Comparison of ENCODE assay signal across 8 mouse cellular contexts in genomic region chr7:28050584-28050983, GRCm38 (mm10). TPM values are rescaled to one million over a fixed set of nuclear protein-coding genes. Genes with fewer than 3 reads are reported as not detected.
DNase-seq lines count a peak whose midpoint lies in the region; ATAC-seq lines count a peak whose summit lies in the region.

No protein-coding gene starts in this region.

- H3K4me1 ChIP-seq in kidney, embryonic 15.5 days = peaks cover 18% of the 10 kb centered on the region
- H3K4me1 ChIP-seq in forebrain, embryonic 11.5 days (replicated peaks; ENCODE audit: control insufficient read depth, insufficient read depth, low read length) = peaks cover 3% of the 10 kb centered on the region; the same call in 1 of the 2 replicates
- peaks cover 8% of the 10 kb centered on the region for H3K4me1 ChIP-seq in limb, embryonic 10.5 days
- peaks cover 5% of the 10 kb centered on the region; the same call in 1 of the 2 replicates for H3K4me1 ChIP-seq in neural tube, embryonic 14.5 days (ENCODE audit: control insufficient read depth, insufficient read depth, low read length)

- peak overlapping the region; percentile 70 for H3K4me2 ChIP-seq in kidney, embryonic 15.5 days
- peak overlapping the region; percentile 29; the same call in 1 of the 2 replicates for H3K4me2 ChIP-seq in forebrain, embryonic 11.5 days (ENCODE audit: low read depth, low read length, severe bottlenecking)
- H3K4me2 ChIP-seq in neural tube, embryonic 14.5 days (ENCODE audit: low read depth, low read length) = peak overlapping the region; percentile 32

- 0 out of 2 replicates have a peak, but pooled peaks cover 4% of the 10 kb centered on the region for H3K27me3 ChIP-seq in kidney, embryonic 15.5 days
- H3K27me3 ChIP-seq in forebrain, embryonic 11.5 days (ENCODE audit: control insufficient read depth, insufficient read depth, low read length) = no peaks in the 10 kb centered on the region
- H3K27me3 ChIP-seq in limb, embryonic 10.5 days (ENCODE audit: low read depth, poor library complexity, severe bottlenecking) = no peaks in the 10 kb centered on the region
- H3K27me3 ChIP-seq in neural tube, embryonic 14.5 days (ENCODE audit: control insufficient read depth, insufficient read depth, low read length) = no peaks in the 10 kb centered on the region

- H3K9ac ChIP-seq in kidney, embryonic 15.5 days = peak overlapping the region; percentile 43; the same call in 1 of the 2 replicates
- no peak overlapping the region; the same call in 1 of the 2 replicates for H3K9ac ChIP-seq in forebrain, embryonic 11.5 days (ENCODE audit: low read length)
- no peak overlapping the region for H3K9ac ChIP-seq in neural tube, embryonic 14.5 days (replicated peaks; ENCODE audit: low read depth, low read length)

- no peaks in the 10 kb centered on the region for H3K9me3 ChIP-seq in kidney, embryonic 15.5 days (replicated peaks)
- no peaks in the 10 kb centered on the region for H3K9me3 ChIP-seq in forebrain, embryonic 11.5 days (ENCODE audit: control insufficient read depth, low read length)
- no peaks in the 10 kb centered on the region for H3K9me3 ChIP-seq in limb, embryonic 10.5 days (replicated peaks)
- H3K9me3 ChIP-seq in neural tube, embryonic 14.5 days (ENCODE audit: control insufficient read depth, low read length) = no peaks in the 10 kb centered on the region

- H3K4me3 ChIP-seq in kidney, embryonic 15.5 days (replicated peaks) = peak overlapping the region; percentile 85
- H3K4me3 ChIP-seq in forebrain, embryonic 11.5 days (ENCODE audit: low read depth, low read length) = no peak overlapping the region
- peak overlapping the region; percentile 86; the same call in 1 of the 2 replicates for H3K4me3 ChIP-seq in limb, embryonic 10.5 days
- H3K4me3 ChIP-seq in neural tube, embryonic 14.5 days (ENCODE audit: low read depth, low read length) = no peak overlapping the region

- ATAC-seq in kidney, embryonic 15.5 days (replicated peaks; ENCODE audit: low FRiP score) = no peak
- ATAC-seq in forebrain, embryonic 11.5 days (replicated peaks; ENCODE audit: low FRiP score) = no peak; the same call in 1 of the 2 replicates
- 0 out of 2 replicates have a peak, but pooled peaks have one; percentile 4 for ATAC-seq in neural tube, embryonic 14.5 days (ENCODE audit: low read depth)
- ATAC-seq in inflammation-experienced regulatory T-cells, adult 6 months = no peak

- WGBS in kidney, embryonic 15.5 days = 62% methylated on average over 17 of the region's 17 CpGs
- WGBS in forebrain, embryonic 11.5 days = 61% methylated on average over 17 of the region's 17 CpGs
- 62% methylated on average over 17 of the region's 17 CpGs for WGBS in limb, embryonic 10.5 days
- whole genome bisulfite sequencing in neural tube, embryonic 14.5 days = 60% methylated on average over 17 of the region's 17 CpGs

- peaks cover 34% of the 10 kb centered on the region for H3K36me3 ChIP-seq in kidney, embryonic 15.5 days
- peaks cover 9% of the 10 kb centered on the region for H3K36me3 ChIP-seq in forebrain, embryonic 11.5 days (ENCODE audit: control insufficient read depth, insufficient read depth, low read length)
- peaks cover 34% of the 10 kb centered on the region for H3K36me3 ChIP-seq in limb, embryonic 10.5 days
- peaks cover 20% of the 10 kb centered on the region for H3K36me3 ChIP-seq in neural tube, embryonic 14.5 days (ENCODE audit: control insufficient read depth, insufficient read depth, low read length)

- no peak for DNase-seq in kidney, adult 18-20 months
- no peak for DNase-seq in forebrain, embryonic 11.5 days (ENCODE audit: low spot score)
- peak; percentile 37 for DNase-seq in limb, embryonic 10.5 days (ENCODE audit: low spot score)
- no peak for DNase-seq in embryo, embryonic 9.5 days (ENCODE audit: extremely low spot score)
- DNase-seq in frontal cortex, postnatal 14 days (ENCODE audit: low spot score in 2 of 2) = no peak

- H3K27ac ChIP-seq in kidney, embryonic 15.5 days = no peak overlapping the region
- no peak overlapping the region for H3K27ac ChIP-seq in forebrain, embryonic 11.5 days (ENCODE audit: low read depth, low read length)
- peak overlapping the region; percentile 85 for H3K27ac ChIP-seq in limb, embryonic 10.5 days
- H3K27ac ChIP-seq in neural tube, embryonic 14.5 days (ENCODE audit: low read depth, low read length) = no peak overlapping the region

RNA-seq across cellular contexts. Expression of gene Psmc4, which starts 0.7 kb away (rescaled TPM):
- 299 and 310 TPM in 2 replicates for polyA plus RNA-seq in kidney, embryonic 15.5 days (2015; fragmentation: Nextera tagmentation; extraction: Ambion mirVana)
- polyA plus RNA-seq in forebrain, embryonic 11.5 days (2014; fragmentation: Nextera tagmentation; extraction: Ambion mirVana) = 404 and 450 TPM in 2 replicates
- 438 and 454 TPM in 2 replicates for polyA plus RNA-seq in limb, embryonic 10.5 days (2016; fragmentation: Nextera tagmentation; extraction: Ambion mirVana)
- 275 TPM in 2 replicates for polyA plus RNA-seq in neural tube, embryonic 14.5 days (2014; fragmentation: Nextera tagmentation; extraction: Ambion mirVana)
- 100 to 1,000 TPM; 176 to 203 (median 189) TPM for polyA plus RNA-seq in inflammation-experienced regulatory T-cells, adult 6 months (2017; shearing (Covaris generic))

RNA-seq across cellular contexts. Expression of gene Fcgbp, which starts 20.5 kb away (rescaled TPM):
- polyA plus RNA-seq in kidney, embryonic 15.5 days (2015; fragmentation: Nextera tagmentation; extraction: Ambion mirVana) = 0.58 and 3.3 TPM in 2 replicates
- 0.25 and 0.33 TPM in 2 replicates for polyA plus RNA-seq in forebrain, embryonic 11.5 days (2014; fragmentation: Nextera tagmentation; extraction: Ambion mirVana)
- 0.31 and 0.36 TPM in 2 replicates for polyA plus RNA-seq in limb, embryonic 10.5 days (2016; fragmentation: Nextera tagmentation; extraction: Ambion mirVana)
- 0.39 and 0.91 TPM in 2 replicates for polyA plus RNA-seq in neural tube, embryonic 14.5 days (2014; fragmentation: Nextera tagmentation; extraction: Ambion mirVana)
- polyA plus RNA-seq in inflammation-experienced regulatory T-cells, adult 6 months (2017; shearing (Covaris generic)) = not detected

RNA-seq across cellular contexts. Expression of gene Zfp850, which starts 36.7 kb away (rescaled TPM):
- 5.1 and 5.5 TPM in 2 replicates for polyA plus RNA-seq in kidney, embryonic 15.5 days (2015; fragmentation: Nextera tagmentation; extraction: Ambion mirVana)
- polyA plus RNA-seq in forebrain, embryonic 11.5 days (2014; fragmentation: Nextera tagmentation; extraction: Ambion mirVana) = 8.4 and 8.9 TPM in 2 replicates
- 8.1 and 8.6 TPM in 2 replicates for polyA plus RNA-seq in limb, embryonic 10.5 days (2016; fragmentation: Nextera tagmentation; extraction: Ambion mirVana)
- 7.0 and 7.3 TPM in 2 replicates for polyA plus RNA-seq in neural tube, embryonic 14.5 days (2014; fragmentation: Nextera tagmentation; extraction: Ambion mirVana)
- polyA plus RNA-seq in inflammation-experienced regulatory T-cells, adult 6 months (2017; shearing (Covaris generic)) = 1 to 10 TPM; 5.0 to 6.4 (median 5.9) TPM

Comparison
In these comparisons a context has a peak if more than half of its experiments do, and no peak if none do; other contexts are left out.
1. H3K4me3 ChIP-seq: peak in kidney, embryonic 15.5 days (single experiment) and limb, embryonic 10.5 days (single experiment); none in forebrain, embryonic 11.5 days (single experiment) and neural tube, embryonic 14.5 days (single experiment).
2. Peak in every context shown above with its lines, with median percentiles within 50 percentile points of each other: H3K4me2 ChIP-seq.